Mouse (Mus musculus) CD4-positive helper T cell, adult 2 months (primary cell): Measurements from ENCODE around the gene Phf24.

ENCODE experiments used
- DNase-seq: peaks from one replicate; pipeline ENCODE4 v3.0.0-alpha.2; 2012; ENCODE audit warnings: low read depth, missing footprints, low spot score

The Phf24 gene

DNA sequence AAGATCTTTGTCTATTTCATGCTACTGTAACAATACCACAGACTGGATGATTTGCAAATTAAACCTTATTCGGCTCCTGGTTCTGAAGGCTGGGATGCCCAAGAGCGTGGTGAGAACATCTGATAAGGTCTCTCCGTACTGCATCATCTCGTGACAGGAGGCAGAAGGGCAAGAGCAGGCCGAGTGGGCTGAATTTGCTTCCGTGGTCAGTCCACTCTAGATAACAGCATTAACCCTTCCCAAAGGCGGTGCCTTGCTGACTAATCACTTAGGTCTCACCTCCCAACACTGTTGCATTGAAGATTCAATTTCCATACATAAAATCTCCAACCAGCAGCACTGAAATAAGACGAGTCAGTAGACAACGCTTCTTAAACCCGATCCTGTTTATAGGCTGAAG, 3.1 kb upstream of the Phf24 start:
- no peak for DNase-seq

- no peak for DNase-seq
These were observed 1.1 kb upstream of the Phf24 start for GRCm38 (mm10) chr4:42915311-42915710.

- DNase-seq: no peak
These were observed 494 bp upstream of the Phf24 start for GRCm38 (mm10) chr4:42915966-42916365.

DNA sequence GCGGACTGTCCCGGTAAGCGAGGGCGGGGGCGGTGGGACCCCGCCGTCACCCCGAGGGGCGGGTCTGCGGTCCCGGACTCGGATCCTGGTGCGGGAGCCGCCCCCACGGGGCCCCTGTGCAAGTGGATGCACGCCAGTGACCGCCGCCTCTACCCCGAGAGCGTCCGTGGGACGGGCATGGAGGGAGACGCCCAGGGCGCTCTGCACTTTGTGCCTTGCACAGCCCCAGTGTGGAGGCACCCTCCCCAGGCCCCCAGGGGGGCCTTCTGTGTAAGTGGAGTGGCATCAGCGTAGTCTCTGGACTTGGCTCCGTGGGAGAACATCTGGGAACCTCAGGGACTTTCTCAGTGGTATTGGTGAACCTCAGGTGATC, 928 bp downstream of the Phf24 start:
- no peak for DNase-seq

DNA sequence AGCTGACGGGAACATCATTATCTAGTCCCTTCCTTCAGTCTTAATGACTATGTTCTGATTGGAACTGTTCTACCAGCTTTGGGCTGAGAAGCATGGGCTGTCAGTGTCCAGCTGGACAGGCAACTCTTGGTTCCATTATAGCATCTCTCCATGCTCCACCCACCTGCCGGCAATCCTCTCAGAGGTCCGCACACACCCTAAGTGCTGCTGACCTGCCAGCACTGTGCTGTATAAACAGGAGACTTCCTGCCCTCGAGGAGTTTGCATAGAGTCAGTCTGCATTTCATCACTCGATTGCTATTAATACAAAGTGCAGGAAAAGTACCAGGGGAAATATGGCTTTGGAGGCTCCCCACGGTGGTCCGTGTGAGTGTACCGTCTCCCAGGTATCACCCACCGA, 4.3 kb downstream of the Phf24 start:
- no peak for DNase-seq

DNA sequence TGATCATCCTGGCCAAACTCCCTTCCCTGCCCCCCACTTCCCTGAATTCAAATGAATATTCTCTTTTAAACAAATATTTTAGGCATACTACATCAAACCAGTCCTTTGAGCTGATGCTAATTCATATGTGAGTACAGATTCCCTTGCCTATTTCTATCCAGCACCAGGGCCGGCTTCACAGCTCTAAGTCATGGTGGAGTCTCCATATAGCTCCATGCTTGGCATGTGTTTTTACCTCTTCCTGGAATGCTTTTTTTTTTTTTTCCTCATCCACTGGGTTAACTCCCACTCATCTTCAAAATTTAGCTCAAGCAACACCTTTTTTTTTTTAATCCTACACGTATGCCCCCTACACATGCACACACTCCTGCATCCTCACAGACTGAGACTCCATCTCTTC, 5.1 kb downstream of the Phf24 start:
- no peak for DNase-seq

GRCm38 (mm10) chr4:42922056-42922455, 5.6 kb downstream of the Phf24 start:
- no peak for DNase-seq

DNA sequence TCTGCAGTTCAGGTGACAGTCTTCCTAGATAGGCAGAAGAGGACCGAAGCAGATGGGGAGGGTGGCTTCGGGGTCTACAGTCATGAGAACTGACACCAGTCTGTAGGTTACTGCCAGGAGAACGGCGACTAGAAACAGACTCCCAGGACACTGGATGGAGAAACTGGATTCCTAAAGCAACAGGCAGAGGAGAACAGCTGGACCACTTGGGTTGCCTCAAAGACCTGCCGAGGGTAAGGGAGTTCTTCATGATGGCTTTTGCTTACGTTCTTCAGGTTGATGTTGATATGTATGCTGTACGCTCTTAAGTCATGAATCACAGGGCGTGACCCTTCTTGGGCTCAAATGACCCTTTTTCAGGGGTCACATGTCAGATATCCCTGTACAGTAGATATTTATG, 6.0 kb downstream of the Phf24 start:
- no peak for DNase-seq

DNA sequence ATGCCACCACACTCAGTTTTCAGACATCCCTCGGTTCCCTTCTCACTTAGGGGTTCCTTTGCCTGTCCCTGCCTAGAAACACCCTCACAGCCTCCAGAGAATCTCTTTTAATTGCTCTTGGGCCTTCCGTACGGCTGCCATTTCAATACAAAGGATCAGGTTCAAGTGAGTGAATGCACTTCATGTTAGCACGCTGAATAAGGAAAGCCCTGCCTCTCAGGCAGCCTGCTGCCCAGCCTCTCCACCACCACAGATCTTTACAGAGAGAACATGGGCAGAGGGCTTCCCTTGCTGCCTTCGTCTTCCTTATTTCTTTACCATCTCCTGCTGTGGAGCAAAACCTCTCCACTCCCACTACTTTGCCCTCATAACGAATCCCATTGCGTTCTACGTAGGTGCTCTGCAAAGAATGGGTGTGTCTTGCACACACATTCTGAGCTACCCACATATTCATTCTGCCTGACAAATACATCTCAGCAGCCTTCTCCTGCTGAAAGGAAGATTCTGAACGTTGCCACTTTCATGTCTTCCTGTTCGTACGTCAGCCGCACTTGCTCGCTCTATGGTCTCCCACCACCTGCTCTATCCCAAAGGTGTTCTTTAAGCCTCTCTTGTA, 7.7 kb downstream of the Phf24 start:
- no peak for DNase-seq

GRCm38 (mm10) chr4:42928209-42928608, 11.7 kb downstream of the Phf24 start:
- no peak for DNase-seq

DNA sequence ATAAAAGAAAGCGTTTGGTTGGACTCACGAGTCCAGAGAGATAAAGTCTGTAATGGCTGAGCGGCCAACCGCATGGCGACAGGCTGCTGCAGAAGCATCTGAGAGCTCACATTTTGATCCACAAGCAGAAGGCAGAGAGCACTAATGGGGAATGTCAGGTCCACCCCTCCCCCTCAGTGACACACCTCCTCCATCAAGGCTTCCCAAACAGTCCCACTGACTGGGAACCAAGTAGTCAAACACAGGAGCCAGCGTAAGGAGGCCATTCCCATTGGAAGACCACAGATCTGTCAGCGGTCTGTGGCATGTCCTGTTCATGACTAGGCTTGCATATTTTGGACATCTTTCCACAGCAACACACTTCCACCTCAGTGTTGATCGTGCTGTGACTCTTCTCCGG, 12.5 kb downstream of the Phf24 start:
- DNase-seq: no peak

DNA sequence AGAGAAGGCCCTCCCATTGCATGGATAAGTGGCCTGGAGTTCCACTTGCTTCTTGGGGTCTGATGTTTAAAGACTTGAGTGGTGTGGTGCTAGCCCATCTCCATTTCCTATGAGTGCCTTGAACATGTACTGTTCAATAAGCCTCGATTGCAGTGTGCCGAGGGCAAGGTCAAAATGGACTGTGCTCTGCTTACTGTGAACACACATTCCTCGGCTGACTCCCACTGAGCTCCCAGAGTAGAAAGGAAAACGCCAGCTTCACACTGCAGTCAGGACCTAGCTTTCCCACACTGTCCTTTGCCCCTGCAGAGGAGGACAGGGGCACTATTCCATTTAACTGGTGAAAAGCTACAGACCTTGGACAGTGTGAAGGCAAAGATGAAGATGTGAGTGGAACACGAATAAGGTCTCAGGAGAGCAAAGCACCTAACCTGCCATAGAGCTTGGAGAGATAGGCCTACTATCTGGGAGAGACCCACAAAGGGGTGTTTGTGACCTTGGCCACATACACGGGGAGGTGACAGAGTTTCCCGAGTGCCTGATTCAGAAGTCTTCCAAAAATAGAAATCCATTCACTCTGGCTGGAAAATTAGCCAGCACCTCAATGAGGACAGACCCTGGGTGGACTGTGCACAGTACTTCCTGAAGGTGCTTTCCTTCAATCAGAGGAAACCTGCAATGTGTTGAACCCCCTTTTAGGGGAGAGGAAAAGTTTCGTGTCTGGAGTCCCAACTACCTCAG, 15.9 kb downstream of the Phf24 start:
- no peak for DNase-seq

DNA sequence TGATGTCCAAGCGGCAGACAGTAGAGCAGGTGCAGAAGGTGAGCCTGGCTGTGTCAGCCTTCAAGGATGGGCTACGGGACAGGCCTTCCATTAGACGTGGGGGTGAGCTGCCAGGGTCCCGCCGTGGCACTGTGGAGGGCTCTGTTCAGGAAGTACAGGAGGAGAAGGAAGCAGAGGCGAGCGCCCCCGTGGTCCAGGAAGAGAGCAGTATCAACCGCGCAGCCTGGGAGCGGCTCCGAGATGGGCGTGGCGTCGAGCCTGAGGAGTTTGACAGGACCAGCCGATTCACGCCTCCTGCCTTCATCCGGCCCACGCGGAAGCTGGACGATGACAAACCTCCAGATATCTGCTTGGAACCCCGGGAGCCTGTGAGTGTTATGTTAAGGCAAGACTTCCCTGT, 17.2 kb downstream of the Phf24 start:
- DNase-seq: peak; percentile 18

- no peak for DNase-seq
These were observed 24.9 kb downstream of the Phf24 start for GRCm38 (mm10) chr4:42941396-42941795.

DNA sequence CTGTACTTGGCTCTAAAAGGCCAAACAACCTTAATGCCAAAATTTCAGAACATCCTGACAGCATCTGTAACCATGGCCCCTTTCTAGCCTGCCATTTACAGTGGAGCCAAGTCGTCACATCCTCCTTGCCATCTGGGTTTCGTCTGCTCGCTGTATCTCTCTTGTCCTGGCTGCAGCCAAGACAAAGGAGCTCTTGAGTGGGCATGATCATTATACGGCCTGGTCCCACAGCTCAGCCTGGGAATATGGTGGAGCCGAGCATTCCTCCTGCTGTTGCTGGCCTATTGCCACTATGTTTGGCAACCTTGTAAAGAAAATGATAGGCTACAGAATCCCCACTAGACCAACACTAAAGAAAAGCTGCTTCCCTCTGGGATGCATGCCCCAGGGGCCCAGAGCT, 26.9 kb downstream of the Phf24 start:
- no peak for DNase-seq

DNA sequence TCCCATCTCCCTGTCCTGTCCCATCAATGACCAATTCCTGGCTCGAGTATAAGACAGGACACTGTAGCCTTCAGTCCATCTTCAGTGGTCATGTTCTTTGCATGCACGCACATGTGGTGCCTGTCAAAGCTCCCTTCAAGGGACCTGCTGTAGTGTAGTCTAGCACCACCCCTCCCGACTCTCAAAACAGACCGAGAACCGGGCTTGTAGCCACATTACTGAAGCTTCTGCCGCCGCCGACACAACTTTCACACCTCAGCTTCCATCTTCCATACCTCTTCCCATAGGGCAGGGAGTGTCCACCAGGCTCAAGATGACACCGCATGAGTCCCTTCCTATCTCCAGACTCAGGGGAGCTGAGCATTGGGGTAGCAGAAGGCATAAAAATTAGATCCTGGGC, 27.7 kb downstream of the Phf24 start:
- no peak for DNase-seq

DNA sequence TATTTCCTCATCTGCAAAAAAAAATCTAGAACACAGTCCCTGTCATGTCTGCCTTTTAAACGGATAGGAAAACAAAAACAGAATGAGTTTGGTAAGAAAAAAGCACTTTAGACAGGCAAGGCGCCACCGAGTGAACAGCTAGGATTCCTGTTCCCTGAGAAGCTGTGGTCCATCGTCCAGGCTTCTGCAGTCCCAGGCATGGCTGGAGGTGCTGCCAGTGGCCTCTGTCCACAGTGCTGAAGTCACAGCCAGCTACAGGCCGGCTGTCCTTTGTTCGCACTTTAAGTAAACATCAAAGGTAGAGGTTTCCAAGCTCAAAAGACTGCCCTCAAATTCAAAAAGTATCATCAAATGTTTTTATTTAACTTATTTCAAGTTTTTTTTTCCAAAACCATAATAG, 28.6 kb downstream of the Phf24 start:
- peak; percentile 46 for DNase-seq

GRCm38 (mm10) chr4:42945445-42945844, 29.0 kb downstream of the Phf24 start:
- DNase-seq: no peak

- peak; percentile 54 for DNase-seq
These were observed 29.5 kb downstream of the Phf24 start for GRCm38 (mm10) chr4:42945952-42946351.

DNA sequence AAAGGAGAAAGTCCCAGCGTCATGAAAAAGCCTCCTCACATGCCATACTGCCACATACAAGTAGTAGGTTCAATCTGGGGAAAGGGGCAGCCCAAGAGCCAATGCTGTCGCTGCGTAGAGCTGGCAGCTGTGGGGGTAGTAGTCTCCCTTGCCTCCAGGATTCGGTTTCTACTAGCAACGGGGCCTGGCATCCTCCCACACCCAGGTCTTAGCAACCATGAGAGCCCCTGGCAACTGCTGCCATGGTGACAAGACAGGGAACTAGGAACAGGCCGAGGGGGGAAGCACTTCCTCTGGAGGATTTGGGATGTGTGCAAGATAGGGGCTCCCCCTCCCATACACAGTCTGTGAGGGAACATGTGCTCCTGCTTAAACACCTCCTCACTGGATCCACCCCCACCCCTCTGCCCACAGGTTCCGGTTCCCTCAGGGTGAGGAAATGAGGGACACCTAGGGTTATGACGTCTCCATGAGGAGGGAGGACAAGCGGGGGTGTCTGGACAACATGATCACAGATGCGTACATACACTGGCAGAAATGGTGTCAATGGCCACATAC, 30.4 kb downstream of the Phf24 start:
- DNase-seq: peak; percentile 50

DNA sequence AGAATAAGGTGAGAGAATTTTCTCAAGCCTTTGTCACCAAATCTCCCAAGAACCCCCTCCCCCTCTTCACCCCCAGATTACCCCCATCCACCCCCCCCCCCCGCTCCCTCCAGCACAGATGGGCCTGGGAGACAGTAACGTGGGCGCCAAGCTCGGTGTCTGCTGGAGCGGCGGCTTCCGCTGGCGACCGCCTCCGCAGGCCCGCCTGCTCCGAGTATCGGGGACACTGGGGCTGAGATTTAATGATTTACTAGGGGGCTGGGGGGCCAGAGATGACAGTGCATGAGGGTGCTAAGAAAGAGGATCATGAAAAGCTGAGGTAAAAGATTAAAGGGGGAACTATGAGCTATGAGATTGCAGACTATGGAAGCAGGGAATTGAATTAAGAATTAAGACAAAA, 32.1 kb downstream of the Phf24 start:
- no peak for DNase-seq

DNA sequence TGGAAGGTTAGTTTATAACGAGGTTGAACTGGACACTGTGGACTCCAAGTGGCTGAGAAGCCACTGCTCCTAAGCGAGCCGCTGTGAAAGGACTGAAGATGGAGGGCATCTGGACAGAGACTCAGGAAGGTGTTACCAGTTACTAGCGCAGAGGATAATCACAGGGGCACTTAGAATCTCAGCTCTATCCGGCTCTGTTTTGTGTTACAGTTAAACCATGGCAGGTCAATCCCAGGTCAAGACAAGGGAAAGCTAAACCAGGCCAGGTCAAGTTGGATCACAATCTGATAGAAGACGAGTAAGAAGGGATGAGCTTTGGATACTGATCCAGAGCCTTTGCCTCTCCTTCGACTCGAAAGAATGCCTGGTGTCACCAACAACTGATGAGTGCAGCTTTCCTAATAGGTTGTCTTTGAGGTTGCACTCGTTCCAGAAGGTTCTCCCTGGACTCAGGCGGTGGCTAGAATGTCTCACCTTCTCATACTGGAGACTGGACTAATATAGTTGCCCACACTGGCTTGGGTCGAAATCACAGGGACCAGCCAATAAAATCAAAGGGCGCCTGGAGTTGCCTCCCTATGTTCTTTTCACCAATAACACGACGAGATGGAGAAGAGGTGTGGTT, 32.7 kb downstream of the Phf24 start:
- no peak for DNase-seq

DNA sequence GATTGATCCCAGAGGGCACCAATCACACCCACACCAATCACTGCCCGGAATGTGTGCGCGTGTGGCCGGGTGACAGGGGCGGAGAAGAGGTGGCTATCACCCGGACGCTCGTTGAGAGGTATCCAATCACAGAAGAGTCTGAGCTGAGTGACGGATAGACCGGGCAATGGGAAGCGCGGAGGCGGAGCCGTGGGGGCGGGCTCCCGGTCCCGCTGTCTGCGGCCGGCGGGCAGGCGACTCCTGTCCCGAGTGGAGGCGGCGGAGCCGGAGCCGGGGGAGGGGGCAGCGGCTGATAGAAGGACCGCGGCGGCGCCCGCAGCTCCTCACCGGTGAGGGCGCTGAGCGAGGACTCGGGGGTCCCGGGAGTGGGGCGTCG, 33.2 kb downstream of the Phf24 start, which contains the start of gene Dnajb5:
Gene Dnajb5 (plus strand): TSS at position 139 of the 376 bp plus-strand sequence.
- peak; percentile 96 for DNase-seq
